Mouse (Mus musculus): ENCODE measurements around the gene Mcidas.
A peak's percentile ranks its signal among the peaks of the same experiment; 100 is the strongest.

Mcidas gene

DNA sequence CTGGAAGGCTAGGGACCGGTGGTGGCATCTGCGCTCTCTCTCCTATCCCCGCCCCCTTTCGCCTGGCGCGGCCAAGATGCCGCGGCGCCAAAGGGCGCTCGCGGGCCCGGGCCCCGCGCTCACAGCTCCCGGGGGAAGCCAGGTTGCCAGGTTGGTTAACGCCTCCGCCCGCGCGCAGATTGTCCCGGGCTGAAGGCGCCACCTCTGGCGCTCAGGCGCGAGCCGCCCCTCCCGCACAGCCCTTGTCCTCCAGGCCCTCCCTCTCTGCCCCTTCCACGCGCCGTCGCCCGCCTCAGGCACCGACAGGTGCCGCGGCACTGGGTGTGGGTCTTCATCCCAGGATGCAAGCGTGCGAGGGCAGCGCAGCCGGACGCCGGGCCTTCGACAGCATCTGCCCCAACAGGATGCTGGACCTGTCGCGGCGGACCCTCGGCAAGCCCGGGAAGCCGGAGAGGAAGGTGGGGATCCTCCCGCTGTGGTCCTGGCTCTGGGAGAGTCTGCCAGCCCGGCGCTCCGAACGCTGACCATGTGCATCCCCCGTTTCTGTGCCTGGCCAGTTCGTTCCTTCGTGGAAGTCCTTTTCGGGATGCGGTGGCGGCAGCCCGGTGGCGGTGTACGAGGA is at the start of gene Mcidas:
Gene Mcidas, plus strand, starts transcription at position 315 of the 622 bp plus-strand sequence.
- peak; percentile 49 to 64 for DNase-seq

DNA sequence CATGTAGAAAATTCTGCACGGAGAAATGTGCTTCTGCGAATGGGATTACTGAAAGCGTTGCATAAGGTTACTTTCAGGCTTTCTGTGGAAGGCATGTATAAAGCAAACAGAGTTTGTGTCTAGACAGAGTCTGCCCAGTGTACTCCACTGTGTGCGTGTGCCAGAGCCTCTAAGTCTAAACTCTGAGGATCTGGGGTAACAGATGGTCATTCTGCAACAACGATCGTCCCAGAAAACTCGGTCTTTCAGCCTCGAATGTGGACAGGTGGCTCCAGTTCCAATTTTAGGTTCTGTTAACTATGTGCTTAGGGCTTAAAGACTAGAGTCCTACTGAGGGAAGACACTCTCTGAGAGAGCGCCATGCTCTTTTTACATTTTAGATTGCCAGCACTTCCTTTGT is 48.3 kb upstream of the Mcidas start:
- peak in 1 of 2 experiments; percentile 16 for DNase-seq

DNA sequence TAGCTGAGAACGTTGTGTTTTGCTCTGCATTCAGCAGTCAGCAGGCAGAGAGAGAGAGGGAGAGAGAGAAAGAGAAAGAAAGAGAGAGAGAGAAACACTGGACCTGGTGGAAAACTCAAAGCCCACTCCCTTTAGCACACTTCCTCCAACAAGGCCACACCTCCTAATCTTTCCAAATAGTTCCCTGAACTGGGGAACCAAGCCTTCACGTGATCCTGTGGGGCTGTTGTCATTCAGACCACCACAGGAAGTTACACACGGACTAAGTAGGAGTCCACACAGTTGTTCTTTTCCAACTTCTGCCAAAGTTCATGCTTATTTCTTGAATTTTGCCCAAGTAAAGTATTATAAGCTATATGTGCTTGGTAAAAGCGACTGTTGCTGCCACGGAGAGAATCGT is 47.7 kb upstream of the Mcidas start:
- DNase-seq, result no peak

DNA sequence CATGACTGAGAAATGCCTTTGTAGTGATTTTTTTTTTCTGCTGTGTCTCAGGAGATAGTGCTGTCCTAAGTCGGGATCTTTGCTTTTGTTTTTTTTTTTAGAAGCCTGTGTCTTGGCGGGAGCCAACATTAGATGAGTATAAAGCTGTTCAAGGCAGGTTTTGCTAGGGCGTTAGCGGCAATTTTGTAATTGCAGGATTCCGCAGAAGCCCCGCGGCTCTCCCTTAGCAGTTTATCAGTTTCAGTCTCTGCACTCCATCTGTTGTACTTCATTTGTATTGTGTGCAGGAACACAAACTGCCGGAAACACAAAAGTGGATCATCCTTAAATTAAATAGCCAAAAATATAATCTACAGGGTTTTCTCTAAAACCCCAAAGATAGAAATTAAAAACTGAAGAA is 39.6 kb upstream of the Mcidas start:
- DNase-seq, result no peak

DNA sequence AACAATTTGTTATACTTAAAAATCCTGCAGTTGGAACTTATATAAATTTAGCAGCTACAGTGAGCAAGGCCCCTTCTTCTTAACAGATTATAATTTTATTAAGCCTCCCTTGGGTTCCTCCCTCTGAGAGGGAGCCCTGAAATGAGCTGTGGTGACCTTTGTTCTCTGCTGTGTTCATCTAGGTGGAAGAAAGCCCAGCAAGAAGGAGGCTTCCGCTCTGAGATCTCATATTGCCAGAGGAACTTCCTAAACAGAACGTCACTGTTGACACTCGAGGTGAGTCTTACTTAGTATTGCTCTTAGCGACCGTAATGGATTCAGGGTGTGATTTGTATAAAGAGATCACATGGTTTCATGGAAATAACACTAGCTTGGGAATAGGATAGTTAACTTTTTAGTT is 30.6 kb upstream of the Mcidas start:
- DNase-seq, result no peak

DNA sequence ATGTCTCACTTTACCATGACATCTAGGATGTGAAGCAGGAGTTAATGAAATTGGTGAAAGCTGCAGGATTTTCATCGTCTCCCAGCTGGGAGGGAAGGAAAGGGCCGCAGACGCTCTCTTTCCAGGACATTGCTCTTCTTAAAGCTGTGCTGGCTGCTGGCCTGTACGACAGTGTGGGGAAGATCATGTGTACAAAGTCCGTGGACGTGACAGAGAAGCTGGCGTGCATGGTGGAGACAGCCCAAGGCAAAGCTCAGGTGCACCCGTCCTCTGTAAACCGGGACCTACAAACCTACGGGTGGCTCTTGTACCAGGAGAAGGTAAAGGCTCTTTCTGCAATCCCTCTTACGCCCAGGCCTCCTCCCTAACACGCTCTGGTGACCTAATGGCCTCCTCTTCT is 29.2 kb upstream of the Mcidas start:
- DNase-seq, result no peak

DNA sequence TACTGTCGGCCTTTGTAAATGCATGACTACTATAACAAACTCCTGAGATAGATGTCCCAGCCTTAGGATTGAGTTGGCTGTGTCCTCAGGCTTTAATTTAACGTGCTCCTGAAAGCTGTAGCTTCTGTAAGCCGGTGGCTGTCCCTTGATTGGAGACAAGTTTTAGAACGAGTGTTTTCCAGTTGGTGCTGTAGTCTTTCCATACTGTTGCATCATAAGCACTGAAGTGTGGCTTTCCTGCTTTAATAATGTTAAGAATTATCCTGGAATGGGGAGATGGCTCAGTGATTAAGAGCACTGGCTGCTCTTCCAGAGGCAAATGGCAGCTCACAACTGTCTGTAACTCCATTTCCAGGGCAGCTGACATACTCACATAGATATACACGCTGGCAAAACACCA is 26.4 kb upstream of the Mcidas start:
- no peak for DNase-seq

DNA sequence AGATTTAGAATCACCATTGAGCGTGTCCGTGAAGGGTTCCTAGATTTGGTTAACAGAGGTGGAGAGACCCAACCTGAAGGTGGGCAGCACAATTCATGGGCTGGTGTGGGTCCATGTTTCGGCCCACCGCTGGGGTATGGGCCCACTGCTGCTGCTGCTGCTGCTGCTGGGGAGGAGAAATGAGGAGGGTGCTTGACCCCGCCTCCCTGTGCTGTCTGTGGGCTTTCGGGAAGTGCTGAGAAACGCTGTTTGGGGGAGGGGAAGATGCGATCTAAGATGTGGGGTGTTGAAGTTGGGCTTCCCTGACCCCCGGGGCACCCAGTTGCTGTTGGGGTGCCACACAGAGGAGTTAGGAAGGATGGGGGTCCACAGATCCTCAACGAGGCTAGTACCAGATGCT is 16.9 kb upstream of the Mcidas start:
- DNase-seq, result no peak

DNA sequence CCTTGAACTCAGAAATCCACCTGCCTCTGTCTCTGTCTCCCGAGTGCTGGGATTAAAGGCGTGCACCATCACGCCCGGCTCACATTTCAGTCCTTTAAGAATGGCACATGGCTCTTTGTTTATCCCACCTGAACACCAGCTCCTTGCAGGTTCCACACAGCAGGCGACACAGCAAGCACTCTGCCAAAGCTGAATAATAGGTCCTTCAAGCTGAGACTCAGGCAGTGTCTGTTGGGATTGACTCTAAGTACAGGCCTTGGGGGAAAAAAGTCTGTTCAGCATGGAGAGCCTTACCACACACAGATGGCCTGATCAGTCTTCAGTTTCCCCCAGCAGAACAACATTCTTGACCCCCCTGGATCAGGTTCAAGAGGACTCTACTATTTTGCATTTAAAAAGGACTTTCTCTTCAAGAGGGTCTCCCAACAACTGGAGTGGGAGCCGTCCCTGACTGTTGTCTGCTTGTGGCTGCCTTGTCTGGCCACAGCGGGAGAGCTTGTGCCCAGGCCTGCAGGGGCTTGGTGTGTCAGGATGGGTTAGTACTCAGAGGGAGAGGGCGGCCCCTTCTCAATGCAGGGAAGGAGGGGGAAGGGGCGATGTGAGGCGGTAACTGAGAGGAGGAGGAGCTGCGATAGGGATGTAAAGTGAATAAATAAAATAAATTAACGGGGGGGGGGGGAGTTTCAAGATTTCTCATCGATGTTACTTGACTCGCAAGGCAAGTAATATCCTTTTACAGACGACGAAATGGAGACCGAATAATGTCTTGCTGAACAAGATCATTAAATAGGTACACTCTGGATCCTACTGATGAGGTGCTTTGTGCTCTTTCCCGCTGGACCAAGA is 7.8 kb upstream of the Mcidas start:
- no peak for DNase-seq

DNA sequence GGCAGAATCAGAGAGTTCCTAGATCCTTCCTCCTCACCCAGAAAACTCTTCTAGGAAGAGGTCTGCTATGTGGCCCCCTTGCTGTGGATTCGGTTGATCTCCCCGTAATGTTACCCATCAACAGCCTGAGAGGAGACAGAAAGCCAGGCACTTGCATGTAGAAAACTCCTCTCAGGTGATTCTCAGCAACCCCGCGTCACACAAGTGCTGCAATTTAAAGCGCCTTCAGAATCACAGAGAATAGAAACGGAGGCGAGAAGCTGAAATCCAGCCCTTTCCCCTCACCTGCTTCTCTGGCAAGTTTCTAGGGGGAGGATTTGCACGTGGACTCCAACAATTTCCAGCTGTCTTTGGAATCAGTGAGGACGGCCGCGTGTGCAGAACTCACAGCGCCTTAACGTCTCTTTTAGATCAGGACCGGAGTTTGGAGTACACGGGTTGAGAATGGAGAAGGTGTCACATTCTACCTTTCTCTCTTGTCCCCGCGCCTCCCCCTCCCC is 7.1 kb upstream of the Mcidas start:
- DNase-seq, result no peak

DNA sequence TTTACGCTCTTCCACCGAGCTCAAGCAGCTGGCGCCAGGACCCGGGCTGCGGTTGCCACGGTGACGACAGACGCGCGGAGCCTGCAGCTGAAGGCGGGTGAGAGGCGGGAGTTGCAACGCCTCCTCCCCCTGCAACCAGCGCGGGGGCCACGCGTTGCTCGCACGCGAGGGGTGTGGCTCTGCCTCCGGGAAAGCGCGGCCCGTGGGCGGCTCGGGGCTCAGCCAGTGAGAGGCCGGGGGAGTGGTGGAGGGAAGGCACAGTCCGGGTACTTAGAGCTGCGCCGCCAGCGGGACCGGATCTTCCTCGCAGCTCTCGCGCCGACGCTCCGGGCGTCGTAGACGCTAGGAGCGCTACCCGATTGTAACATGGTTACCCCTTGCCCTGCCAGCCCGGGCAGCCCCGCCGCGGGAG is 6.1 kb upstream of the Mcidas start, which contains the start of gene Ccno:
Gene Ccno, plus strand, starts transcription at position 271 of the 412 bp plus-strand sequence.
- peak; percentile 82 to 89 for DNase-seq

DNA sequence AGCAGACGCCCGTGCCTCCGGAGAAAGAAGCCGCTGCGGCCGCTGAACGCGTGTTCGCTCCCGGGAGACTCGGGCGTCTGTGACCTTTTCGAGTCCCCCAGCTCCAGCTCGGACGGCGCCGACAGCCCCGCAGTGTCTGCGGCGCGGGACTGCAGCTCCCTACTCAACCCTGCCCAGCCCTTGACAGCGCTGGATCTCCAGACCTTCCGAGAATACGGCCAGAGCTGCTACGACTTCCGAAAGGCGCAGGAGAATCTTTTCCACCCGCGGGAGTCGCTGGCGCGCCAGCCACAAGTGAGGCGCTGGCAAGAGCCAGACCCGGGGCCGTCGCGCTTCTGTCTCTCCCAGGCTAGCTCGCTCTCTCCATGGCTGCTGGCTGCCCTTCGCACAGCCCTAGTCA is 5.7 kb upstream of the Mcidas start:
- DNase-seq, result peak in 1 of 2 experiments; percentile 49

DNA sequence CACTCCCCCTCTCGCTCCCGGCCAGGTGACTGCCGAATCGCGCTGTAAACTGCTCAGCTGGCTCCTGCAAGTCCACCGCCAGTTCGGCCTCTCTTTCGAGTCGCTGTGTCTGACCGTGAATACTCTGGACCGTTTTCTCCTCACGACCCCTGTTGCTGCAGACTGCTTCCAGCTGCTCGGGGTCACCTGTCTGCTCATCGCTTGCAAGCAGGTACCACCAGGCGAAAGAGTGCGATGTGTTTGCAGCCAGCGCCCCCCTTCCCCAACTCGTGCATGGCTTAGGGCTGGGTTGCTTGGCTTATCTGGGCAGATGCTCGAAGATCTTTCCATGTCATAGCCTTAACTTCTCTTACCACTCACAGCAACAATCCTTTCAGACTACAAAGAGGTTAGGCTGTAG is 4.8 kb upstream of the Mcidas start:
- peak in 1 of 2 experiments; percentile 14 for DNase-seq

DNA sequence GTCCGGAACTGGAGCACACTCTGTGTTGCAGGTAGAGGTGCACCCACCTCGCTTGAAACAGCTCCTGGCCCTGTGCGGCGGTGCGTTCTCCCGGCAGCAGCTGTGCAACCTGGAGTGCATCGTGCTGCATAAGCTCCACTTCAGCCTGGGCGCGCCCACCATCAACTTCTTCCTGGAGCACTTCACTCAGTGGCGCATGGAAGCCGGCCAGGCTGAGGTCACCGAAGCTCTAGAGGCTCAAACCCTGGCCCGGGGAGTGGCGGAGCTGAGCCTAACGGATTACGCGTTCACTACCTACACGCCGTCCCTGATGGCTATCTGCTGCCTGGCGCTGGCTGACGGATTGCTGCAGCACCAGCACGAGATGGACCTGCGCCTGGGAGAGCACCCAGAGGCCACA is 4.1 kb upstream of the Mcidas start:
- DNase-seq, result no peak

DNA sequence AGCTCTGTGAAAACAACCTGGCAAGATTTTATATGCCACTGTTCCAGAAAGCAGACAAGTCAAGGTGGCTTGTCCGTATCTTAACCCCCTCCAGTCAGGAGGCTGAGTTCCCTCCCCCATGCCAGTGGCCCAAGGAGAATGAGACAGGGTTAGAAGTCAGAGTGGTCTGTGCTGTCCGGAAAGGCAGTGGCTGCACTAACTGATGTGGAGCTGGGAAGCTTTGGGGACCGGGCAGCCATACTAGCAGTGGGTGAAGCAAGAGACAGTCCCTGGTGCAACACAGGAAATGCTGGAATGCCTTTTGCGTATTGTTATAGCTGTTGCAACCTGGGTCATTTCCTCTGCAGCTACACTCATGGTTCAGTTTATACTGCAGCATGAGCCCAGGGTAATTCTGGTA is 3.3 kb upstream of the Mcidas start:
- DNase-seq, result no peak

DNA sequence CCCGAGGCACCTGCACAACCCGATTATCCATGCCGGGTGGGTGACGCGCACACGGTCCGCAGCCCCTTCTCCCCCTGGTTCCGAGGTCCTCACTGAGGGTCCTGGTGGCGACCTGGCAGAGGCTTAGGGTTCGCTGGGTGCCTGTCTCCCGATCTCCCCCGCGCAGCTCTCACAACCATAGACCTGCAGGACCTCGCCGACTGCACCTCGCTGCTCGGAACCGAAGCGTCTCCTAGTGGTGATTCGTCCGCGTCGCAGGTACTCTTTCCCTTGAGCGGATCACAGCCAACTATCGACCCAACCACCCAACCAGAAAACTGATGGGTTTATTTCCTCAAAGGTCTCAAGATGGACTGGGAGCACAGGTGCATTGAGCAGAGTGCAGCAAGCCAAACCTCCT is 546 bp downstream of the Mcidas start:
- DNase-seq, result peak; percentile 75 to 86

DNA sequence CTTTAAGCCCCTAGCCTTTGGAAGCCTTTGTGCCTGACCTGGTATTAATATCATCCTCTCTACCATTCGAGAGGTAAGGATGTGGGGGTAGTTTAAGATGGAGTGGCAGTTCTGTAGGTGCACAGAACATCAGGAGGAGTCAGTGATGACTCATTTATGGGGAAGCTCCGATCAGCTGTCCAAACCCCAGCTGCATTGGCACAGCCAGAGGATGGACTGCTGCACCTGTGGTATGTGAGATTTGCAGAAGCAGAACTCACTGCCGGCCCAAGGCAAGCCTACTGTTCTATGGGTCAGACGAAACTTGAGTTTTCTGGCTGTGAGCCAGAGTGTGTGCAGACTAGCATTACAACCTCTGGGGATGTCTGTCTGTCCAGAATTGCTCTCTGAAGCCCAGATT is 2.8 kb downstream of the Mcidas start:
- no peak for DNase-seq

DNA sequence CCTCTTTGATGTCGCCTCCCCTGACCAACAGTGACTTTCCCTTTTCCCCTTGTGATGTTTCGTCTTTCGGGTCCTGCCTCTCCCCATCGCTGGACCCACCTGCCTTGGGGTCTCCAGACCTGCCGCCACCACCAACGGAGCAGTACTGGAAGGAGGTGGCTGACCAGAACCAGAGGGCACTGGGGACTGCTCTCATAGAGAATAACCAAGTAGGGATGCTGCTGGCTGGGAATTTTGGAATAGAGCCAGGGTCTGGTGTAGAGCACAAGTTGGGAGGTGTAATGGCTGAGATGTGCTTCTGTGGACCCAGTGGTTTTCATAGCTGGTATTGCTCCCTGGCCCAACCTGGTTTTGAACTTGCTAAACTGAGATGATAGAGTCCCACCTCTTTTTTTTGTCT is 3.7 kb downstream of the Mcidas start:
- DNase-seq, result no peak

DNA sequence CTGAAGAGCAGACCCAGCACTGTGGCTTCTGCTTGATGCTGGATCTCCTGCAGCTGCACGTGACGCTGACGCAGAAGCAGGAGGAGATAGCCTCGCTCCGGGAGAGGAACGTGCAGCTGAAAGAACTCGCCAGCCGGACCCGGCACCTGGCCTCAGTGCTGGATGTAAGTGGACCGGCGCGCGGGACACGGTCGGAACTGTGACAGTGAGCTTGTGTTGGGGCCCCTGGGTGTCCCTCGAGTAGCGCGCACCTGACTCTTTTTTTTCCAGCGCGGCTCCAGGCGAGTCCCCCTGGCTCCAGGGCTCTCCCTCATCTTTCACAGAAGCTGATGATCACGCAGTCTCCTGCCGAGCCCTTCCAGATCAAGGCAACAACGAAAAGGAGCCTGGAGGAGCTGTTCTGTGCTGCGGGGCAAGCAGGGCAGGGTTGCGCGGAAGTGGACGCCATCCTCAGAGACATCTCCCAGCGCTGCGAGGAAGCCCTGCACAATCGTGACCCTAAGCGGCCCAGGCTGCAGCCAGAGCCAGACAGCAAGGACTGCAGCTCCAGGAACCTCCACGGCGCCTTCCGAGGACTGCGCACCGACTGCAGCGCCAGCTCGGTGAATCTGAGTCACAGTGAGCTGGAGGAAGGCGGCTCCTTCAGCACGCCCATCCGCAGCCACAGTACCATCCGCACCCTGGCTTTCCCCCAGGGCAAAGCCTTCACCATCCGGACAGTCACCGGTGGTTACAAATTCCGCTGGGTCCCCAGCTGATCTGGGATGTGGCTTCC is 5.0 kb downstream of the Mcidas start:
- peak; percentile 40 to 49 for DNase-seq

DNA sequence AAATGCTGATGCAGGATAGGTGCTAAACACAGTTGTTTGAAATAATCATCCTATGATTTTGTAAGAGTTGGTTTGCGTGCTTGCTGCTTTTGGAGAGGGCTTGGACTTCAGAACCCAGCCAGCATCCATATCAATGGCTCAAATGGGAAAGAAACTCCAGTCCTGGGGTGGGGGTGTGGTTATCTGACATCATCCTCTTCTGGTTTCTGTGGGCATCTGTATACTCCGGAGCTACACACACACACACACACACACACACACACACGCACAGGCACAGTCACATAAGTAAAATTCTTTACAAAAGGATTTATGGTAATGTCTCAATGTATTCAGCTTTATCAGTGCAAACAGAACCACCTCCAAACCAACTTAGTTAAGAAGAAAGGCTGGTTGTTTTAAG is 6.4 kb downstream of the Mcidas start:
- DNase-seq, result no peak

DNA sequence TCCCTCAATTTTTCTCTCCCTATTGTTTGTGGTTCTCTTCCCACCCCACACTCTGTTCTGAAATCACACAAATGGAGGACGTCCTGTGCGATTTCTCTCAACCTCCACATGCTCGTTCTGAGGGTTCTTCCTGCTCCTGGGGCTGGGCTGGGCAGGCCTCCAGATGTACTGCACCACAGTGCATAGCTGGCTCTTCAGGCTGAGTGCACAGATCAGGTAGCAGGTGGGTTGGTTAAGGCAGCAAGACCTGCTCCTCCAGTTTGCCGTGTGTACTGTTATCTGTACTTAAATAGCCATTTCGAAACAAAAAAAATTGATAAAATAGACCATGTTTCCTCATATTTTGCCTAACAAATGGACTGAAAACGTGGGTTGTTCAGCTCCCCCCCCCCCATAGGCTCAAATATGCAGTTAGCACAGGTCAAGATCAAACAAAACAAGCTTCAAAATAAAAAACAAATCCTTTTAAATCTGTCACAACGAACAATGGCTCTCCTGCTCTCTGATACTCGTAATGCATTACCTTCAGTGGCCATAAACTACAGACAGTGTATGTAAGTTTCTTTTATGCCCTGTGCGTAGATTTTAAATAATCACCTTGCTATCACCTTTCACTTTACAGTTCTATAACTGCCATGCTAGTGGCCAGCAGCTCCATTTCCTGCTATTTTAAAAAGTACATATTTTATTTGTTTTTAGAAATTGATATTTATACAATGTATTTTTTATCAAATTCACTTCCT is 7.1 kb downstream of the Mcidas start:
- DNase-seq, result no peak

DNA sequence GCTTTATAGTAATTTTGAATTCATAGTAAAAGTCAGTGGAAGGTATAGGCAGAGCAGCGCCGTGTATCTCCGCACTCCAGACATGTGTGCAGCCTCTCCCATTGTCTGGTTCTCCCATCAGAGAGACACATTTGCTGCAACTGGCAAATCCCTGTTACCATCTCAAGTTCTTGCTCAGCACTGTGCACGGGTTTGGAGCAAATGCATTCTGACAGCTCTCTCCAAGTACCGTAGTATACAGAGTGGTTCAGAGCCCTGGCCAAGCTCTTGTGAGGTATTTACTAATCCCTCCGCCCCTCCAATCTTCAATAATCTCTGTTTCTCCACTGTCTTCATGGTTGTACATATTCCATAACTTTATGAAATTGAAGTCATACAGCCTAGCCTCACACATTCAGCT is 19.0 kb downstream of the Mcidas start:
- no peak for DNase-seq
